Comparison of ENCODE assay signal across 26 mouse cellular contexts in genomic region chr17:42908136-42908535, GRCm38 (mm10). TPM values are rescaled to one million over a fixed set of nuclear protein-coding genes. Genes with fewer than 3 reads are reported as not detected.
DNase-seq lines count a peak whose midpoint lies in the region; ATAC-seq and TF ChIP-seq lines count a peak whose summit lies in the region.
"Had no signal": no experiment of that assay in that cellular context is flagged by ENCODE, and none has a peak within 500 bp of the region (broad histone marks: within the 10 kb centered on the region; RNA-seq: fewer than 3 reads in every experiment).

No protein-coding gene starts in this region.

- no peak for DNase-seq in lung, embryonic 14.5 days
- no peak for DNase-seq in lung, postnatal 36 days
- peak; percentile 52 for DNase-seq in kidney, adult 9 months
- DNase-seq in kidney, postnatal 25 days: peak; percentile 43 to 48
- no peak for DNase-seq in layer of hippocampus, adult 11-12 months (ENCODE audit: low spot score)
- no peak for DNase-seq in heart, embryonic 10.5 days (ENCODE audit: low spot score)
- no peak for DNase-seq in urinary bladder, postnatal 4 days (ENCODE audit: low spot score in 2 of 2)
- DNase-seq: adrenal gland, adult 2 months; cerebellum, adult 11 months; cerebellum, adult 9-11 months; gastrocnemius, postnatal 14 days; heart, adult 18-20 months; heart, postnatal 4 days; lung, adult 2 months; retina, postnatal 1 day; right cerebral cortex, postnatal 25 days had no signal

- H3K4me1 ChIP-seq in lung, embryonic 14.5 days (ENCODE audit: insufficient read depth): no peaks in the 10 kb centered on the region
- no peaks in the 10 kb centered on the region for H3K4me1 ChIP-seq in heart, embryonic 10.5 days
- H3K4me1 ChIP-seq: forebrain, embryonic 15.5 days; heart, embryonic 15.5 days; midbrain, embryonic 15.5 days; neural tube, embryonic 12.5 days had no signal

- H3K27ac ChIP-seq in lung, embryonic 14.5 days (ENCODE audit: low read depth): peak overlapping the region; percentile 51; the same call in 1 of the 2 replicates
- H3K27ac ChIP-seq in heart, embryonic 10.5 days: no peak overlapping the region
- H3K27ac ChIP-seq: embryonic facial prominence, embryonic 10.5 days; forebrain, embryonic 15.5 days; heart, embryonic 15.5 days; hindbrain, embryonic 14.5 days; limb, embryonic 12.5 days; macrophage; midbrain, embryonic 15.5 days; neural tube, embryonic 12.5 days had no signal

- H3K36me3 ChIP-seq in lung, embryonic 14.5 days (ENCODE audit: insufficient read depth): no peaks in the 10 kb centered on the region
- H3K36me3 ChIP-seq in heart, embryonic 10.5 days: no peaks in the 10 kb centered on the region
- H3K36me3 ChIP-seq: embryonic facial prominence, embryonic 10.5 days; forebrain, embryonic 15.5 days; G1E; heart, embryonic 15.5 days; limb, embryonic 12.5 days; liver, embryonic 12.5 days; midbrain, embryonic 15.5 days; neural tube, embryonic 12.5 days had no signal

- H3K4me3 ChIP-seq in lung, embryonic 14.5 days (ENCODE audit: low read depth, low read length): no peak overlapping the region
- H3K4me3 ChIP-seq in heart, embryonic 10.5 days: no peak overlapping the region
- H3K4me3 ChIP-seq: embryonic facial prominence, embryonic 10.5 days; forebrain, embryonic 15.5 days; heart, embryonic 15.5 days; limb, embryonic 12.5 days; liver, embryonic 12.5 days; midbrain, embryonic 15.5 days; neural tube, embryonic 12.5 days had no signal

- H3K4me2 ChIP-seq in lung, embryonic 14.5 days: no peak overlapping the region
- H3K4me2 ChIP-seq: forebrain, embryonic 15.5 days; heart, embryonic 15.5 days; hindbrain, embryonic 14.5 days; limb, embryonic 12.5 days; liver, embryonic 12.5 days; midbrain, embryonic 15.5 days; neural tube, embryonic 12.5 days had no signal

- no peaks in the 10 kb centered on the region for H3K27me3 ChIP-seq in lung, embryonic 14.5 days (ENCODE audit: insufficient read depth, low read length)
- H3K27me3 ChIP-seq in heart, embryonic 10.5 days (ENCODE audit: insufficient read depth, poor library complexity, severe bottlenecking): no peaks in the 10 kb centered on the region
- H3K27me3 ChIP-seq: forebrain, embryonic 15.5 days; heart, embryonic 15.5 days; limb, embryonic 12.5 days; liver, embryonic 12.5 days; midbrain, embryonic 15.5 days; neural tube, embryonic 12.5 days had no signal

- no peak overlapping the region for H3K9ac ChIP-seq in lung, embryonic 14.5 days
- H3K9ac ChIP-seq: forebrain, embryonic 15.5 days; heart, embryonic 15.5 days; hindbrain, embryonic 14.5 days; limb, embryonic 12.5 days; liver, embryonic 12.5 days; midbrain, embryonic 15.5 days; neural tube, embryonic 12.5 days had no signal

- no peak for ATAC-seq in lung, embryonic 14.5 days (ENCODE audit: insufficient read depth)
- ATAC-seq: forebrain, embryonic 15.5 days; midbrain, embryonic 15.5 days had no signal

- no peak for TF ChIP-seq CTCF in lung, embryonic 14.5 days (IDR thresholded peaks at IDR 0.05; ENCODE audit: low read depth)

- H3K9me3 ChIP-seq in lung, embryonic 14.5 days (ENCODE audit: low read depth, low read length): no peaks in the 10 kb centered on the region
- H3K9me3 ChIP-seq in heart, embryonic 10.5 days: no peaks in the 10 kb centered on the region
- H3K9me3 ChIP-seq: embryonic facial prominence, embryonic 10.5 days; forebrain, embryonic 15.5 days; heart, embryonic 15.5 days; liver, embryonic 12.5 days; midbrain, embryonic 15.5 days; neural tube, embryonic 12.5 days had no signal

- WGBS in lung, embryonic 14.5 days: 68% methylated on average over 3 of the region's 3 CpGs
- WGBS in heart, embryonic 10.5 days: 80% methylated on average over 3 of the region's 3 CpGs

RNA-seq across cellular contexts. Expression of gene Cd2ap, which starts 31.7 kb away (rescaled TPM):
- 38.1 and 38.7 TPM in 2 replicates for polyA plus RNA-seq in lung, embryonic 14.5 days (2014; fragmentation: Nextera tagmentation; extraction: Ambion mirVana)
- 14.6 and 18.0 TPM in 2 replicates for polyA plus RNA-seq in heart, embryonic 10.5 days (2016; fragmentation: Nextera tagmentation; extraction: Ambion mirVana)

Comparison
In these comparisons a context has a peak if more than half of its experiments do, and no peak if none do; other contexts are left out.
1. DNase-seq: peak in kidney, adult 9 months (single experiment) and kidney, postnatal 25 days (2 of 2); none in lung, embryonic 14.5 days (single experiment), lung, postnatal 36 days (single experiment), layer of hippocampus, adult 11-12 months (single experiment), heart, embryonic 10.5 days (single experiment) and urinary bladder, postnatal 4 days (0 of 2).